ENCODE assay signal across 9 mouse cellular contexts in genomic region chr9:57944572-57944971, GRCm38 (mm10). TPM values are rescaled to one million over a fixed set of nuclear protein-coding genes. Genes with fewer than 3 reads are reported as not detected.
DNase-seq lines count a peak whose midpoint lies in the region; ATAC-seq and TF ChIP-seq lines count a peak whose summit lies in the region.
"Had no signal": no experiment of that assay in that cellular context is flagged by ENCODE, and none has a peak within 500 bp of the region (broad histone marks: within the 10 kb centered on the region; RNA-seq: fewer than 3 reads in every experiment).

No protein-coding gene starts in this region.

- H3K36me3 ChIP-seq in kidney, postnatal 0 days (ENCODE audit: insufficient read depth, low read length) = no peaks in the 10 kb centered on the region
- H3K36me3 ChIP-seq: limb, embryonic 12.5 days had no signal

- H3K4me3 ChIP-seq in kidney, postnatal 0 days (replicated peaks; ENCODE audit: low read depth, low read length) = no peak overlapping the region
- H3K4me3 ChIP-seq: limb, embryonic 12.5 days had no signal

- no peak overlapping the region for H3K27ac ChIP-seq in kidney, postnatal 0 days
- H3K27ac ChIP-seq: limb, embryonic 12.5 days had no signal

- H3K27me3 ChIP-seq in kidney, postnatal 0 days (ENCODE audit: insufficient read depth, low read length) = 0 out of 2 replicates have a peak, but pooled peaks cover 17% of the 10 kb centered on the region

- DNase-seq in heart, adult 18-20 months = peak; percentile 58 to 84
- no peak for DNase-seq in heart, postnatal 25 days (ENCODE audit: low spot score)
- DNase-seq in 416B (ENCODE audit: low read depth) (peak; percentile 63), ZHBTc4 (ENCODE audit: low read depth, low spot score) (peak; percentile 81)
- DNase-seq in embryo, embryonic 11 days = peak; percentile 73
- DNase-seq in kidney, postnatal 0 days (ENCODE audit: low spot score) = peak; percentile 71
- peak; percentile 67 for DNase-seq in mesoderm, embryonic 11.5 days (ENCODE audit: low read depth, low spot score)
- peak; percentile 26 for DNase-seq in yolk sac, embryonic 10.5 days (ENCODE audit: low spot score)

- no peak overlapping the region for H3K4me2 ChIP-seq in kidney, postnatal 0 days (ENCODE audit: low read length)
- H3K4me2 ChIP-seq: limb, embryonic 12.5 days had no signal

- H3K9ac ChIP-seq in kidney, postnatal 0 days (ENCODE audit: low read depth, low read length) = no peak overlapping the region
- H3K9ac ChIP-seq: limb, embryonic 12.5 days had no signal

- WGBS in kidney, postnatal 0 days = 28% methylated on average over 5 of the region's 5 CpGs

- ATAC-seq in kidney, postnatal 0 days (replicated peaks; ENCODE audit: low FRiP score, low read depth) = no peak

- H3K9me3 ChIP-seq in kidney, postnatal 0 days (replicated peaks; ENCODE audit: low read length) = no peaks in the 10 kb centered on the region
- H3K9me3 ChIP-seq: limb, embryonic 12.5 days had no signal

- intact Hi-C loops in heart, postnatal 25 days (cut with DNase I) = no loop called here

- TF ChIP-seq CTCF in kidney, postnatal 0 days (IDR thresholded peaks at IDR 0.05; ENCODE audit: low read depth) = peak; percentile 73

- H3K4me1 ChIP-seq in kidney, postnatal 0 days (replicated peaks; ENCODE audit: insufficient read depth, low read length) = peaks cover 10% of the 10 kb centered on the region; the same call in 1 of the 2 replicates

RNA-seq across cellular contexts. Expression of gene Sema7a, which starts 4.7 kb away (rescaled TPM):
- 10 to 100 TPM; 31.7 to 31.8 TPM for total RNA-seq in heart, adult 18-20 months (2021)
- total RNA-seq in heart, postnatal 25 days (2021) = 10 to 100 TPM; 18.8 to 28.5 TPM
- 0.46 and 0.80 TPM in 2 replicates for polyA plus RNA-seq in kidney, postnatal 0 days (2015; fragmentation: Nextera tagmentation; extraction: Ambion mirVana)

RNA-seq across cellular contexts. Expression of gene Ubl7, which starts 33.8 kb away (rescaled TPM):
- 10 to 100 TPM; 84.5 to 91.1 TPM for total RNA-seq in heart, adult 18-20 months (2021)
- 10 to 100 TPM; 70.8 to 80.1 TPM for total RNA-seq in heart, postnatal 25 days (2021)
- polyA plus RNA-seq in kidney, postnatal 0 days (2015; fragmentation: Nextera tagmentation; extraction: Ambion mirVana) = 124 and 141 TPM in 2 replicates
